Mouse (Mus musculus) hindbrain, embryonic 16.5 days (tissue): ENCODE results near the gene Gm136. TPM values are rescaled to one million over a fixed set of nuclear protein-coding genes. Genes with fewer than 3 reads are reported as not detected.

ENCODE experiments used
- ATAC-seq: fragments of 200-750 bp; cut with Nextera tagmentation; 2 replicates; pipeline ENCODE4 v1.8.0; 2017; ENCODE audit warnings: moderate TSS enrichment, moderate library complexity
- H3K27ac ChIP-seq: fragments of 300-500 bp; sonication (generic); 2 replicates; pipeline ENCODE4 v1.5.1; 2014; ENCODE audit warnings: low read depth, mild to moderate bottlenecking, control low read depth, low read length, moderate library complexity
- H3K27me3 ChIP-seq: fragments of 300-500 bp; sonication (generic); replicated peaks from 2 replicates; pipeline ENCODE4 v1.6.1; 2014; ENCODE audit warnings: low read length; ENCODE audit not compliant: control insufficient read depth, insufficient read depth
- H3K36me3 ChIP-seq: fragments of 300-500 bp; sonication (generic); 2 replicates; pipeline ENCODE4 v1.6.1; 2014; ENCODE audit warnings: mild to moderate bottlenecking, low read length, moderate library complexity, mixed read lengths; ENCODE audit not compliant: control insufficient read depth, insufficient read depth
- H3K4me1 ChIP-seq: fragments of 300-500 bp; sonication (generic); 2 replicates; pipeline ENCODE4 v1.6.1; 2014; ENCODE audit warnings: low read depth, low read length; ENCODE audit not compliant: control insufficient read depth, insufficient read depth
- H3K4me2 ChIP-seq: fragments of 300-500 bp; sonication (generic); 2 replicates; pipeline ENCODE4 v1.6.1; 2014; ENCODE audit warnings: mild to moderate bottlenecking, low read length, control low read depth, moderate library complexity
- H3K4me3 ChIP-seq: fragments of 300-500 bp; sonication (generic); 2 replicates; pipeline ENCODE4 v1.5.1; 2014; ENCODE audit warnings: mild to moderate bottlenecking, low read length, control low read depth, moderate library complexity
- H3K9ac ChIP-seq: fragments of 300-500 bp; sonication (generic); 2 replicates; pipeline ENCODE4 v1.6.1; 2014; ENCODE audit warnings: low read depth, mild to moderate bottlenecking, control low read depth, low read length, moderate library complexity
- H3K9me3 ChIP-seq: fragments of 300-500 bp; sonication (generic); 2 replicates; pipeline ENCODE4 v1.6.1; 2014; ENCODE audit warnings: mild to moderate bottlenecking, low read length, moderate library complexity; ENCODE audit not compliant: control insufficient read depth
- WGBS: fragments of 180-500 bp; shearing (Covaris S2); extraction: QIAGEN DNeasy Blood & Tissue Kit; methylation state at CpG from one replicate; pipeline ENCODE4 v1.1.7; 2014; 5-methylcytosine and 5-hydroxymethylcytosine counted together
- polyA plus RNA-seq: library from polyadenylated mRNA; unstranded; fragments of >200 nt; fragmentation: Nextera tagmentation; extraction: Ambion mirVana; gene quantifications from 2 replicates; pipeline ENCODE4 v1.2.1, GENCODE M21; 2015

The Gm136 gene
- polyA plus RNA-seq, 1 experiment from 2014 or later = not detected

DNA sequence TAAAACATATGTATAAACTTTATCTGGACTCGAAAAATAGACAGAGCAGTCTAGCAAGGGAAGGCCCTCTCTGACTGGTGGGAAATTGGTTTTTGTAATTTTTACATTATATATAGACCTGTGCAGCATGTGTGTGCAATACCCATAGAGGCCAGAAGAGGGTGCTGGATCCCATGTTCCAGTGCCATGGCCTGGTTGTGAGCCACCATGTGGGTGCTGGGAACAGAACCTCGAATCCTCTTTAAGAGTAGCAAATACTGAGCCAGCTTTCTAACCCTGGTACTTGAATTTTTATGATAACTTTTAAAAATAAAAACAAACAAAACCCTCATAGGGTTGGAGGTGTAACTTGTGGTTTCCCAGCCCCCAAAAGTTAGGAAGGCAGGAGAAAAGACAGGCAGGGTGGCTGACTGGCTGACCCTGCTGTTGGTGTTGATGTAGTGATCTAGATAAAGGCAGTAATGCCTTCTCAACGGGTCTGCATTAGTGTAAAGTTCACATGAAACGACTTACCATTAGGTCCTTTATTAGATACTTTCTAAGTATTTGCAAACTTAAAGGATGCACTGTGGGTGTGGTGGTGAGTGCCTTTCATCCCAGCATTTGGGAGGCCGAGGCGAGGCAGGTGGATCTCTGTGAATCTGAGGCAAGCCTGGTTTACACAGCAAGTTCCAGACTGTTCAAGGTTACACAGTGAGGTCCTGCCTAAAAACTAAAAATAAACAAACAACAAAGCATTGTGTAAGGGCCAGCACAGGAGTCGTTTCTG is 35.8 kb downstream of the Gm136 start:
- Histone ChIP-seq H3K36me3 (no peaks in the 10 kb centered on the region), H3K27ac (no peak overlapping the region), H3K9ac (no peak overlapping the region), H3K4me3 (no peak overlapping the region), H3K4me2 (no peak overlapping the region), H3K4me1 (no peaks in the 10 kb centered on the region), H3K9me3 (peaks cover 5% of the 10 kb centered on the region; the same call in 1 of the 2 replicates), H3K27me3 (no peaks in the 10 kb centered on the region)
- 96% methylated on average over 7 of the region's 7 CpGs for WGBS
- no peak for ATAC-seq

DNA sequence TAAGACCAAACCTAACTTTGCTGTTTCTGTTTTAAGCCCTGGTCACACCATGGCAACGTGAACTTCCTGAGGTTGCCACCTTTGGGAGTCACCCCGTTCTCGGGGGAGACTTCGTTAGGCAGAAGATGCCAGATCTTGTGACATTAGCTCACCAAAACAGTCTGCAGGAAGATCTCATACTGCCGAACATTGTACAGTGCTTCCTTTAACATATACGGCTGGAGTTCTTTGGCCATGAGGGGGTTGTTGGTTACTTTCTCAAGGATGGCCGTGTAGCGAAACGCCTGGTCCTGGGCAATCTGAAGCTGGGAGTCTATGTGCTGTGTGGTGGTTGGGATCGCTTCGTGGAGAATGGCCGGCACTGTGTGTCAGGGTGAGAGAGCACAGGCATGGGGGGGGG is 36.6 kb downstream of the Gm136 start:
- Histone ChIP-seq H3K4me2 (no peak overlapping the region), H3K9ac (no peak overlapping the region), H3K4me3 (no peak overlapping the region), H3K9me3 (peaks cover 5% of the 10 kb centered on the region; the same call in 1 of the 2 replicates), H3K27me3 (no peaks in the 10 kb centered on the region), H3K4me1 (no peaks in the 10 kb centered on the region), H3K27ac (no peak overlapping the region), H3K36me3 (no peaks in the 10 kb centered on the region)
- ATAC-seq = no peak
- 98% methylated on average over 12 of the region's 12 CpGs for WGBS

DNA sequence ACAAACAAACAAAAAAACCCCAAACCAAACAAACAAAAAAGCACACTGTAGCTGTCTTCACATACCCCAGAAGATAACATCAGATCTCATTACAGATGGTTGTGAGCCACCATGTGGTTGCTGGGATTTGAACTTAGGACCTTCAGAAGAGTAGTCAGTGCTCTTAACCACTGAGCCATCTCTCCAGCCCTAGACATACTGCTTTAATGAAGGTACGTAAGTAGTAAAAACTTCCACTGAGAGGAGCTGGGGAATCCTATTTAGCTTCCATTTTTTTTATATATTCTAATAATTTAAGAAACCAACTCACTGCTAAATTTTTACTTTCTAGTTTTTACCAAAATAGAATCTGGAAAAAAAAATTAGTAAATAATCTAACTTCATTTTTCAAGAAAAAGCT is 41.0 kb downstream of the Gm136 start:
- Histone ChIP-seq H3K4me3 (no peak overlapping the region), H3K4me1 (no peaks in the 10 kb centered on the region), H3K27ac (no peak overlapping the region), H3K9me3 (peaks cover 5% of the 10 kb centered on the region; the same call in 1 of the 2 replicates), H3K4me2 (no peak overlapping the region), H3K36me3 (no peaks in the 10 kb centered on the region), H3K27me3 (no peaks in the 10 kb centered on the region), H3K9ac (no peak overlapping the region)
- ATAC-seq = no peak
- 100% methylated on average over 1 of the region's 1 CpGs for WGBS

DNA sequence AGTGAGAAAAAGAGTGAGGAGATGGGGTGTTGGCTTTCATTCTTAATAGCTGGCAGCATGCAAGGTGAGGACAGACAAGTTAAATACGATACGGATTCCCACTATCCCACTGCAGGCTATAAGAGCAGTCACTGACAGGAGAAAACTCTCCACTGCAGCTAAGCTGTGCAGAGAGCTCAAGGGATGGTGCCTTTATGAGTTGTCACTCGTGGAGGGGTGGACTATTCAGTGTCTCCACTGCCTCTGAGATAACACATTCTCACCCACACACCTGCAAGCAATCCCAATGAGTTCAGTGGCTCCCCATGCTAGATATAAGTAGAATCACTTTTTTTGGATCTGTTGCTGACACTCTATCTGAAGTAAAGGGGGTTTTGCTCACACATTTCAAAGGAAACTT is 47.9 kb downstream of the Gm136 start:
- Histone ChIP-seq H3K27ac (no peak overlapping the region), H3K4me1 (no peaks in the 10 kb centered on the region), H3K9me3 (no peaks in the 10 kb centered on the region), H3K27me3 (no peaks in the 10 kb centered on the region), H3K9ac (no peak overlapping the region), H3K4me2 (no peak overlapping the region), H3K36me3 (no peaks in the 10 kb centered on the region), H3K4me3 (no peak overlapping the region)
- no peak for ATAC-seq
- 79% methylated on average over 3 of the region's 3 CpGs for WGBS

DNA sequence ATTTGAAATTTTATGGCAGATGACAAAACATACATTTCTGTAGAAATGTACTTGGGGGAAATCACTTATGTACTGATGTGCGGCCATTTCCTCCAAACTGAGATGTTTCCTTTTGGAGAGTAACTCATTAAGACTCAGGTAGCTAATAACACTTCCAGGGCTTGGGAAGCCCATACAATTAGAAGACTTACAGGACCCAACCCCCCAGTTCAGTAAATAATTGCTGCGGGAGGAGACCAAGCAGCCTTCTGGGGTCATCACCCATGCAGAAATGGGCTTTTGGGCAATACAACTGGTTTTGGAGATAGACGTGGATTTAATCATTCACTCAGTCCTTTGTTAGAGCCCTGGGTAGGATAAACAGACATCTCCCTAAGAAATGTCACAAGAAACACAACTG is 48.8 kb downstream of the Gm136 start:
- Histone ChIP-seq H3K27ac (no peak overlapping the region), H3K9me3 (no peaks in the 10 kb centered on the region), H3K36me3 (no peaks in the 10 kb centered on the region), H3K4me3 (no peak overlapping the region), H3K4me2 (no peak overlapping the region), H3K27me3 (no peaks in the 10 kb centered on the region), H3K4me1 (no peaks in the 10 kb centered on the region), H3K9ac (no peak overlapping the region)
- WGBS = 68% methylated on average over 3 of the region's 3 CpGs
- ATAC-seq = no peak

DNA sequence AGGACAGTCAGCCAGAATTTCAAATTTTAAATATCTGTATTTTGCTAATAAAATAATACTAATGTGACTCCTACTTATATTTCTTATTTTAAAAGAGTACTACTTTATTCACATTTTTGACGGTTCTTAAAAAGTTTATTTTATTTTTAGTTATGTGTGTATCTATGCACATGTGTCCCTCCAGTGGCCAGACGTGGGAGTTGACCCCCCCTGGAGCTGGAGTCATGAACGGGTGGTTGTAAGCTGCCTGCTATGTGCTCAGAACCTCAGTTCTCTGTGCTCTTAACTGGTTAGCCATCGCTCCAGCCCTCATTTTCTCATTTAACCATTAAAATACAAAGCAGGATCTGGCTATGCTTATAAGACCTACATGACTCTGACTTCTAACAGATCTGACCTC is 53.0 kb downstream of the Gm136 start:
- Histone ChIP-seq H3K36me3 (no peaks in the 10 kb centered on the region), H3K4me1 (no peaks in the 10 kb centered on the region), H3K27me3 (no peaks in the 10 kb centered on the region), H3K4me3 (no peak overlapping the region), H3K4me2 (no peak overlapping the region), H3K27ac (no peak overlapping the region), H3K9ac (no peak overlapping the region), H3K9me3 (no peaks in the 10 kb centered on the region)
- no peak for ATAC-seq
- 69% methylated on average over 4 of the region's 4 CpGs for WGBS

DNA sequence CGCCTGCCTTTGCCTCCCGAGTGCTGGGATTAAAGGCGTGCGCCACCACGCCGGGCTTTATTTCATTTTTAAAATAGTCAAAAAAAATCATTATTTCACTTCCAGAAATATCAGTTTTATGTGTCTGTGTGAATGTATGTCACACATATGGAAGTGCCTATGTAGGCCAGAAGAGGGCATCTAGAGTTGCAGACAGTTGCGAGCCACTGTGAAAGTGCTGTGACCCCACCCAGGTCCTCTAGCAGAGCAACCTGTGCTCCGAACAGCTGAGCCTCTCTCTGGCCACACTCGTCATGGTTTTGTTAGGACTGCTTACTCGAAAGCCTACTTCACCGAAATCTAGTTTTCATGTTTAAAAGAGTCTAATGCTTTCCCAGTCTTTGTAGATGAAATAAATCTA is 53.8 kb downstream of the Gm136 start:
- H3K9ac ChIP-seq = no peak overlapping the region
- 97% methylated on average over 11 of the region's 11 CpGs for WGBS

DNA sequence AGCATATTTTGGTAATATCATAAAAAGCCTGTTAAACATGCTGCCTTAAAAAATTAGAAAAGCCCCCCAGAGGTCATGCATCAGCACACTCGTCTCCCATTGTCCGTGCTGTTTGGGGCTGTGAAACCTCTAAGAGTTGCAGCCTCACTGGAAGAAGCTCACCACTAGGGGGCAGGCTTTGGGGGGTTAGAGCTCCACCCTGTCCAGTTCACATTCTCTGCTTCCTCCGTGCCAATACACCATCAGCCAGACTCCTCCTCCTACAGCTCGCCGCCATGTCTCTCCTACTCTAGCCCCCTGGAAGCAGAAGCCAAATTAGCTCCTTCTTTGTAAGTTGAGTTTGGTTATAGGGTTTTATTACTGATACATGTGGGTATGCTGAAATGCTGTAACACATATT is 54.5 kb downstream of the Gm136 start:
- H3K36me3 ChIP-seq = no peaks in the 10 kb centered on the region
- no peaks in the 10 kb centered on the region for H3K27me3 ChIP-seq
- no peak overlapping the region for H3K27ac ChIP-seq
- no peak overlapping the region for H3K4me2 ChIP-seq
- no peak overlapping the region for H3K4me3 ChIP-seq
- WGBS = 44% methylated on average over 5 of the region's 5 CpGs
- no peaks in the 10 kb centered on the region for H3K9me3 ChIP-seq
- H3K4me1 ChIP-seq = no peaks in the 10 kb centered on the region
- H3K9ac ChIP-seq = no peak overlapping the region
- ATAC-seq = no peak

More for the DNA sequence above, 53.8 kb downstream of the Gm136 start:
- H3K9me3 ChIP-seq = no peaks in the 10 kb centered on the region
- H3K27ac ChIP-seq = no peak overlapping the region
- H3K4me3 ChIP-seq = no peak overlapping the region
- no peaks in the 10 kb centered on the region for H3K27me3 ChIP-seq
- no peaks in the 10 kb centered on the region for H3K4me1 ChIP-seq
- no peak overlapping the region for H3K4me2 ChIP-seq
- ATAC-seq = no peak
- no peaks in the 10 kb centered on the region for H3K36me3 ChIP-seq
